Mouse (Mus musculus) Patski (cell line): ENCODE measurements at regions not wholly inside any gene's neighbourhood (a gene's known extent, or its start where the extent isn't known, plus 50 kb on each side); places are given as distances from the start of the nearest gene placed in this dataset.
"Not testable (repeated sequence)": the region's sequence is repeated elsewhere in the genome, so short reads cannot be mapped to it uniquely, and the experiment has no call there.

Experiments used
- ATAC-seq: fragments of 100-300 bp; one replicate; pipeline ENCODE4 v1.8.0; 2021
- CTCF ChIA-PET: fragments of 350-600 bp; sonication (Branson Sonifier 250); formaldehyde crosslinking; loops from one replicate; lab custom pipeline; 2022; ENCODE audit warnings: inconsistent platforms; lab: Charles Lee
- POLR2A ChIA-PET: fragments of 350-600 bp; sonication (Branson Sonifier 250); formaldehyde crosslinking; loops from one replicate; lab custom pipeline; 2022; ENCODE audit warnings: antibody characterized with exemption, inconsistent platforms; lab: Charles Lee
- DNase-seq: peaks from one replicate; pipeline ENCODE4 v3.0.0-alpha.2; 2011; ENCODE audit warnings: low read depth, low spot score
- H3K27me3 ChIP-seq: fragments of 371-371 bp; one replicate; pipeline ENCODE4 v1.5.1; 2021
- CTCF ChIP-seq: fragments of 100-300 bp; IDR thresholded peaks from one replicate; pipeline ENCODE4 v1.5.1; 2021
- in situ Hi-C: fragments of 300-500 bp; cut with MboI; formaldehyde crosslinking; loops from 3 replicates; pipeline ENCODE4 v1.11.1; 2018; ENCODE audit warnings: low pct_unique_long_range_greater_than_20kb, mixed read lengths

DNA sequence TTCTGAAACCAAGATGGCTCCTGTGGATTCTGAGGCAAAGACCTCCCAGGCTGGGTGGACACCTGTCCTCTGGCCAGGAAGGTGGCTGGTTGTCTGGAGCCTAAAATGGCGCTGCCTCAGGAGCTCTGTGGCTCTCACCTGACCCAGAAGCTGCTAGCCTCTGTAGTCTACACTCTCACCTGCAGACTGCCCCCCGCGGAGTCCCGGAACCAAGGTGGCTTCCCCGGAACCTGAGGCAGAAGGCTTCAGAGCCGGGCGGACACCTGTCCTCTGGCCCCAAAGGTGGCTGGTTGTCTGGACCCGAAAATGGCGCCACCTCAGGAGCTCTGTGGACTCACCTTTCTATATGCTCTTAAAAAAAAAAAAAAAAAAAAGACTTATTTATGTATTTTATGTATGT is 481.2 kb upstream of the Brinp1 start:
- CTCF ChIA-PET = no interaction called here
- ATAC-seq (no peak), DNase-seq (no peak)
- POLR2A ChIA-PET = no interaction called here
- in situ Hi-C loops = no loop called here
- no peak for TF ChIP-seq CTCF
- H3K27me3 ChIP-seq = no peaks in the 10 kb centered on the region

DNA sequence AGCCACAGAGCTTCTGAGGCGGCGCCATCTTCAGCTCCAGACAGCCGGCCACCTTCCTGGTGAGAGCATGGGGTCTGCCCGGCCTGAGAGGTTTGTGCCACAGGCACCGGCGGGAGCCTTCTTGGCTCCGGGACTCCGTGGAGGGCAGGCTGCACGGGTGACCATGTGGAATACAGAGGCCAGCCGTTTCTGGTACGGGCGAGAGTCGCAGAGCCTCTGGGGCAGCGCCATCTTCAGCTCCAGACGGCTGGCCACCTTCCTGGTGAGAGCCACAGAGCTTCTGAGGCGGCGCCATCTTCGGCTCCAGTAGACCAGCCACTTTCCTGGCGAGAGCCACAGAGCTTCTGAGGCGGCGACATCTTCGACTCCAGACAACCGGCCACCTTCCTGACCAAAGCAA is 456.2 kb upstream of the Brinp1 start:
- in situ Hi-C loops, POLR2A ChIA-PET, DNase-seq, ATAC-seq, H3K27me3 ChIP-seq, CTCF ChIA-PET: not testable (repeated sequence)

DNA sequence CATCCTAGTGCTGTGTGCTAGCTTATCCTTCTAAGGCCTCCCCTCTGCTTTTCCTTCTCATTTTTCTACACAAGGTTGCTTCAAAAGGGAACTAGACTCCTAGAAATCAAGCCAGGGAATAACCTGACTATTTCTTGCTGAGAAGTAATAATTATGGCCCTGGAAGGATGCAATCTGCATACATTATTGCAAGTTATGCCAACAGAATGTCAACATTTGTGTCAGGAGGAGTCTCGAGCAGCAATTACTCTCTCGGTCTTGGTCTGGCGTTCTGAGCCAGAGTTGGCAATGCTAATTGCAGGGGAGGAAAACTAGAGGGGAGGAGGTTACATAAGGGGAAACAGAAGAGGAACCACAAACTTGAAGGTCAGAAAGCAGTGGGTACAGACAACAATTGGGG is 441.3 kb upstream of the Brinp1 start:
- POLR2A ChIA-PET = no interaction called here
- H3K27me3 ChIP-seq = no peaks in the 10 kb centered on the region
- no peak for DNase-seq
- CTCF ChIA-PET = no interaction called here
- no peak for ATAC-seq
- in situ Hi-C loops = no loop called here
- no peak for TF ChIP-seq CTCF

DNA sequence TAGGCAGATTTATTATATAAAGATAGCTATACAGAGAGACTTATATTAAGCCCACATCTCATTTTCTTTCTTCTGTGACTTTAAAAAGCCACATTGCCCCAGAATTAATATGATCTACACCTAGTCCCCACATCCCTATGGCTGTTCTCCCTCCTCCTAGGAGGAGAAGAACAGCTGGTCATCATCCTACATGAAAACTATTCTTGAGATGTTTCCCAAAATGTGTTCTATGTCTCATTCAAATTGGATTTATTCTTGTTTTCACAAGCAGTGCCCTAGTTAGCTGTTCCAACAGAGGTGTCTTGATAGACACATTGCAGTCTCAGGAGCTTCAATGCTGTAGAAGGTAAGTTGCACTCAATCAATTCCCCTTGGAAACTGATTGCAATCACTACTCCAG is 429.1 kb upstream of the Brinp1 start:
- in situ Hi-C loops = no loop called here
- no peak for ATAC-seq
- TF ChIP-seq CTCF = no peak
- no peak for DNase-seq
- ChIA-PET CTCF (no interaction called here), POLR2A (no interaction called here)
- no peaks in the 10 kb centered on the region for H3K27me3 ChIP-seq

DNA sequence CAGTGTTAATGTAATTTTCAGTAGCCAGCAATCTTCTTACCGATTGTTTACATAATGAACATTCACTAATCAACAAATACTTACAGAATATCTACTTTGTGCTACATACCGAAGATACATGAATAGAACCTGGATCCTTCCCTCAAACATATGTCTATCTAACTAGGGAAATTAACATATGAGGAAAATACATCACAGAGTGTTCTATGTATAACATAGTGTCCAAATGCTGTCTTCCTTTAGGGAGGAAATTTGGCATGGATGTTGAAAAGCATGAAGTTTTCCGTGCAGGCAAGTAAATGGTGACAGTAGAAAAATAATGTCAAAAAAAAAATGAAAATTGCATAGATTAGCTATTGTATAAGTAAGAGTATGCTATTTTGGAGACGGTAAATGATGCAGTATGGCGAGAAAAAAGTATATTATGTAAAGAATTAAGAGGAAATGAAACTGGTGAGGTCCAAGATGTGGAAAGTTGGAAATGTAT is 392.8 kb upstream of the Brinp1 start:
- ChIA-PET CTCF (no interaction called here), POLR2A (no interaction called here)
- DNase-seq (no peak), ATAC-seq (no peak)
- in situ Hi-C loops = no loop called here
- TF ChIP-seq CTCF = no peak
- H3K27me3 ChIP-seq = no peaks in the 10 kb centered on the region

DNA sequence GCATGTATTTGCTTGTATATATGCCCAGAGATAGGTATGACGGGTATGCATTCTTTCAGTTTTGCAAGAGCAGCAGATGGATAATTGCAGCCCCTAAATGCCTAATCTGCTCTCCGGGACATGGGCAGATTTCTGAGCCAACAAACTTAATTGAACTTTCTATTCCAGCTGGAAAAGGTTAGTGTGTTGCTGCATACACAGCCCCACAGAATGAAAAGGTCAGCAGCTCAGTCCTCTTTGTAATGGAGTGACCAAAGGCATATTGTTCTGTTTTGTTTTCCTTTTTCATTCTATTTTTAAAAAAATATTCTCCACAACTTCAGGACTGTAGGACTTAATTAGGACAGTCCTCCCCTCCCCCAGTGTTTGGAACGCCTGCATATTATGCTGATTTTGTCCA is 373.4 kb upstream of the Brinp1 start:
- no peak for DNase-seq
- no peaks in the 10 kb centered on the region for H3K27me3 ChIP-seq
- ChIA-PET CTCF (no interaction called here), POLR2A (no interaction called here)
- TF ChIP-seq CTCF = no peak
- in situ Hi-C loops = no loop called here
- no peak for ATAC-seq
